Mouse (Mus musculus) frontal cortex, postnatal 14 days (tissue): Measurements from ENCODE around the gene Cd300lf.

ENCODE experiments used
- DNase-seq, 2 experiments: peaks; one replicate each; pipeline ENCODE4 v3.0.0; 2022; ENCODE audit warnings: low spot score in 2 of 2

Gene Cd300lf

GRCm38 (mm10) chr11:115077436-115077835, 56.4 kb downstream of the Cd300lf start:
- DNase-seq: no peak

DNA sequence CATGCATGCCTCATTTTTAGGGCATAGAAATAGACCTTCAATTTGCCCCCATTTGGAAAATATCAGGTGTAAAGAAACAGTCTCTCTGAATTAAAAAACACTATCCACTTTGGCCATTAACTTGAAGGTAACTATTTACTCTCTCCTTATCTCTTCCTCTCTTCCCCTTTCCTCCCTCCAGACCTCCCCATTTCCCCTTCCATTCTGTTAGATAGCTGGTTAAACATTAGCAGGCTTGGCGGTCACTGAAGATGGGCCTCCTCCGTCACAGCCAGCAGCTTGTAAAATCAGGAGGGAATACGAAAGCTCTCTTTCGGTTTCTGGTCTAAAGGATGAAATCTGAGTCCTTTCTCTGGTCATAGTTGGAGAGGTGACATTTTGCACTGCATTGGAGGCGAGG, 57.9 kb downstream of the Cd300lf start:
- no peak for DNase-seq

DNA sequence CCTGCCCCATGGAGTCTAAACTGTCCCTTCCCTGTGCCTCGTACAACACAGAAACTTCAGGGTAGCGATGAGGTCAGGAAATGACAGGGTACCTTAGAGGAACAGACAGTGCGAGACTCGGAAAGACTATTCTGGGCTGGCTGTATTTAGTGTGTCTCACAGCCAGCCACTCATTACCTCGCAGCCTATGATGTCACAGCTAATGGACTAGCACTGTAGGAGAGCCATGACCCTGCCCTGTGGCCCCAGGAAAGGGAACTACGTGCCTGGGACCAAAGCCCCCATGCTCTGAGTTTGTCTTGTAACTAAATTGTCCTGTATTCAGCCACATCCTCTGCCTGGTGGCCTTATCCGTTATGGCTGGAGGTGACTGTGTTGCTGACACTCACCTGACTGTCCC, 58.4 kb downstream of the Cd300lf start:
- DNase-seq: no peak

DNA sequence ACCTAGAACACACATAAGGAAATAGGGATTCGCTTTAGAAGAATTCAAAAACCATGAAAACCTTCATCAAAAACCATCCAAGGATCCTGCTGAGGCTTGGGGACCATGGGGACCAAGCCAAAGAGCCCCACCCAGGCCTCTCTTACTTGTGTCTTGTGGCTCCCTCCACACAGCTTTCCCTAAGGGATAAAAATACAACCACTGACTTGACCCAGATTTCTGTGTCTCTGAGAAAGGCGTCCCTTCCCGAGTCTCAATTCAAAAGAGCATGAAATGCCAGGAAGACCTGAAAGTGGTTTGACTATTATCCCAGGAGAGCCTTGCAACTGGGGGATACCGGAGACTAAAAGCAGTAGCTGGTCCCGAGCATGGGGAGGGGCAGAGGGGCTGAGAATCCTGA, 60.8 kb downstream of the Cd300lf start:
- DNase-seq: no peak

GRCm38 (mm10) chr11:115071631-115072294, 62.0 kb downstream of the Cd300lf start:
- DNase-seq: no peak

GRCm38 (mm10) chr11:115071015-115071551, 62.7 kb downstream of the Cd300lf start:
- no peak for DNase-seq

- no peak for DNase-seq
Observed at GRCm38 (mm10) chr11:115066768-115067167, 67.0 kb downstream of the Cd300lf start.
